Mouse (Mus musculus) heart, adult 2 months (tissue): Measurements from ENCODE around the gene Ninj2. TPM values are rescaled to one million over a fixed set of nuclear protein-coding genes. Genes with fewer than 3 reads are reported as not detected.

Source experiments
- DNase-seq, 2 experiments: peaks; one replicate each; pipeline ENCODE4 v3.0.0; 2021
- H3K27ac ChIP-seq: fragments of 200-600 bp; 2 replicates; pipeline ENCODE4 v1.8.1; 2022
- H3K27me3 ChIP-seq: fragments of 200-500 bp; 2 replicates; pipeline ENCODE4 v1.6.1; 2012; ENCODE audit warnings: mild to moderate bottlenecking, low read length, inconsistent platforms, mixed read lengths; ENCODE audit not compliant: control insufficient read depth, insufficient read depth
- H3K36me3 ChIP-seq: fragments of 200-500 bp; 2 replicates; pipeline ENCODE4 v1.6.1; 2012; ENCODE audit warnings: low read length, inconsistent platforms; ENCODE audit not compliant: control insufficient read depth, insufficient read depth
- H3K4me1 ChIP-seq: fragments of 200-500 bp; 2 replicates; pipeline ENCODE4 v1.6.1; 2011; ENCODE audit warnings: low read length; ENCODE audit not compliant: control insufficient read depth, insufficient read depth
- H3K4me3 ChIP-seq: fragments of 200-600 bp; 2 replicates; pipeline ENCODE4 v1.8.1; 2022
- H3K79me2 ChIP-seq: fragments of 200-500 bp; replicated peaks from 2 replicates; pipeline ENCODE4 v1.6.1; 2012; ENCODE audit warnings: mild to moderate bottlenecking, inconsistent platforms, low read length, moderate library complexity, mixed read lengths; ENCODE audit not compliant: control insufficient read depth, insufficient read depth
- H3K9ac ChIP-seq: fragments of 200-500 bp; 2 replicates; pipeline ENCODE4 v1.6.1; 2012; ENCODE audit warnings: low read depth, mild to moderate bottlenecking, control low read depth, inconsistent platforms, low read length, mixed read lengths
- CTCF ChIP-seq: fragments of 200-600 bp; IDR thresholded peaks from 2 replicates; pipeline ENCODE4 v1.8.1; 2022; ENCODE audit warnings: antibody characterized with exemption, mild to moderate bottlenecking, moderate library complexity
- EP300 ChIP-seq: fragments of 200-500 bp; IDR thresholded peaks from 2 replicates; pipeline ENCODE4 v1.6.1; 2011; ENCODE audit warnings: low read depth, low read length, control low read depth; ENCODE audit not compliant: insufficient read depth
- POLR2A ChIP-seq: fragments of 200-500 bp; IDR thresholded peaks from 2 replicates; pipeline ENCODE4 v1.6.1; 2011; ENCODE audit warnings: mild to moderate bottlenecking, low read depth, low read length, control low read depth; ENCODE audit not compliant: insufficient read depth
- WGBS: fragments of 180-500 bp; shearing (Covaris S2); methylation state at CpG from one replicate; pipeline ENCODE4 v1.1.7; 2018; 5-methylcytosine and 5-hydroxymethylcytosine counted together
- intact Hi-C: fragments of 180-260 bp; cut with DNase I; formaldehyde crosslinking; loops from one replicate; pipeline ENCODE4 v1.15.1; 2025
- polyA plus RNA-seq: library from polyadenylated mRNA; depleted of rRNA; stranded (reverse); fragments of >200 nt; gene quantifications from 2 replicates; pipeline ENCODE4 v1.2.3, GENCODE M21; 2012; rRNA removed
- total RNA-seq, 2 experiments: library from RNA; stranded (reverse); gene quantifications; 2 replicates each; pipeline ENCODE4 v1.2.3; 2021

Ninj2 gene
- total and polyA plus RNA-seq, 3 experiments = not detected

DNA sequence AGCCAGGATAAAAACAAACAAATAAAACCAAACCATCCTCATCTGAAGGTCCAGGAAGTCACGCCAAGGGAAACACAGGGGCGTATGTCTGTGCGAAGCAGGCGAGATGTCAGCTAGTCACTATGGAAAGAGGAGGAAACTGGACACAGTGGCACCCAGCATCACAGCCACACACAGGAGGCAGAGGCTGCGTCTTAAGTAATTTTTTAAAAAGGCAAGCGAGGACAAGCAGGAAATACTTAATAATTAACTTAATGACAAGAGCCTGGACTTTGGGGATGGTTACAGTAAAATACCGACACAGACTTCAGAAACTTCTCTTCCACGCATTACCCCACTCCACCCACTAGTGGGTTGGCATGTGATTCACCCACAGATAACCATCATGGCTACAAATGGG lies 149.4 kb downstream of the Ninj2 start:
- intact Hi-C loops = loop anchor here (5.0 kb wide), 1 partner anchor 45 kb away; no protein-coding TSS in a partner anchor

DNA sequence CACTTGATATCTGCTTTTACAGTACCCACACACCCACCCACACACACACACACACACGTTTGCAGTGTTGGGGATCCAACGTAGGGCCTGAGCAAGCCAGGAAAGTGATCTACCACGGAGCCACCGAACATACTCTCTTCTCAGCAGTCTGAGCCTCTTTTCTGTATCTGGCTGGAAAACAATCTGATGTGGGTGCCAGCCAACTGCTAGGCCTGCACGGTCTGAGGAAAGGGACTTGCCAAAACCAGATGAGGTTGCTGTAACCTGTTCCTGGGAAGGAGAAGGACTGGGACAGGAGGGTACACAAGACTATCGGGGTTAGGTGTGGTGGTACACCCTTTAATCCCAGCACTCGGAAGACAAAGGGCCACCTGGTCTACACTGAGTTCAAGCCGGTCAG lies 150.1 kb downstream of the Ninj2 start:
- TF ChIP-seq EP300 (no peak), CTCF (no peak), POLR2A (no peak)
- 57% methylated on average over 8 of the region's 8 CpGs for WGBS
- no peak overlapping the region for H3K9ac ChIP-seq
- H3K36me3 ChIP-seq = no peaks in the 10 kb centered on the region
- DNase-seq = no peak
- H3K79me2 ChIP-seq = no peaks in the 10 kb centered on the region
- H3K27me3 ChIP-seq = no peaks in the 10 kb centered on the region
- H3K4me3 ChIP-seq = no peak overlapping the region
- no peak overlapping the region for H3K27ac ChIP-seq
- H3K4me1 ChIP-seq = no peaks in the 10 kb centered on the region
- intact Hi-C loops = loop anchor here (5.0 kb wide), 1 partner anchor 44 kb away; no protein-coding TSS in a partner anchor

More for the DNA sequence above, 149.4 kb downstream of the Ninj2 start:
- H3K36me3 ChIP-seq = no peaks in the 10 kb centered on the region
- H3K79me2 ChIP-seq = no peaks in the 10 kb centered on the region
- WGBS = 65% methylated on average over 8 of the region's 8 CpGs
- no peak for TF ChIP-seq POLR2A
- TF ChIP-seq CTCF = no peak
- no peak for TF ChIP-seq EP300
- DNase-seq = no peak
- no peaks in the 10 kb centered on the region for H3K4me1 ChIP-seq
- no peak overlapping the region for H3K4me3 ChIP-seq
- no peaks in the 10 kb centered on the region for H3K27me3 ChIP-seq
- H3K9ac ChIP-seq = no peak overlapping the region
- H3K27ac ChIP-seq = no peak overlapping the region

DNA sequence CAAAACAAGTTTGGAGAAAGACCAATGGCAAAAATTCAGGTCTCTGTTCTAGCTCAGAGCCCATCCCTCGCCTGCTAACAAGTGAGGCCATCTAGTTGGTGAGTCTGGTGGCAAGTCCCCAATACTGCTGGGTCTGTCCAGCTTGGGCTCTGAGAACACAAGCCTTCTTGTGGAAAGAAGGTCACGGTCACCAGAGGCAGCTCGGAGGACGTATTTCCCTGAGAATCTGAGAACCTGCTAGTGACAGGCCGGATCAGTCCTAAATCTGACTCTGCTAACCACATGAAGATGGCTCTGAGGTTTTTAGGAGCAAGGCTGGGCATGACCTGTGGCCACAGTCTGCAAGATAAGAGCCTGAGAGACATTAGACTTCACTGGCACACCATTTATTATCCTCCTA lies 153.5 kb downstream of the Ninj2 start:
- no peak overlapping the region for H3K9ac ChIP-seq
- no peaks in the 10 kb centered on the region for H3K36me3 ChIP-seq
- 79% methylated on average over 5 of the region's 5 CpGs for WGBS
- no peak overlapping the region for H3K4me3 ChIP-seq
- H3K27me3 ChIP-seq = no peaks in the 10 kb centered on the region
- TF ChIP-seq CTCF (no peak), POLR2A (no peak), EP300 (no peak)
- no peak overlapping the region for H3K27ac ChIP-seq
- intact Hi-C loops = no loop called here
- DNase-seq = no peak
- H3K4me1 ChIP-seq = no peaks in the 10 kb centered on the region
- H3K79me2 ChIP-seq = no peaks in the 10 kb centered on the region

DNA sequence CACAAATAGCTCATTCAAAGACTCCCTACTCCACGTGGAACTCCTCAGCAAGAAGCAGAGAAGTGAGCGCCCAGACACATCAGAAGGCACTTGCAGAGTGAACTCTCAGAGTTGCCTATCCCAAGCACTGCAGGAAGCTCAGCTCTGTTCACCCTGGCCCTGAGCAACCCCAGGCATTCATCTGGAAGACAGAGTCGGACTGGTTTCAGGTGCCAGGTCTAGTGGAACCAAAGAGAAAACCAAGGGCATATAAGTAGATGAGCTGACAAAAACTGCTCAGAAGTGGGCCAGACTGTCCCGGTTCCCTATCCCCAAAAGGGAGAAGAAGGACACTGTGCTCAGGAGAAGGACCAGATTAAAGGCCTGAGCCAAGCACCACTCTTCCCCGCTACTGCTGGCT lies 156.7 kb downstream of the Ninj2 start:
- no peak overlapping the region for H3K9ac ChIP-seq
- intact Hi-C loops = no loop called here
- no peaks in the 10 kb centered on the region for H3K4me1 ChIP-seq
- no peak overlapping the region for H3K27ac ChIP-seq
- no peak for DNase-seq
- H3K79me2 ChIP-seq = no peaks in the 10 kb centered on the region
- H3K27me3 ChIP-seq = no peaks in the 10 kb centered on the region
- WGBS = 74% methylated on average over 5 of the region's 5 CpGs
- TF ChIP-seq EP300 (no peak), POLR2A (no peak), CTCF (no peak)
- no peaks in the 10 kb centered on the region for H3K36me3 ChIP-seq
- H3K4me3 ChIP-seq = no peak overlapping the region

Other genes starting within 250 kb of the Ninj2 start
- 10 to 100 TPM; 36.0 to 41.8 TPM for gene Erc1, start 245.2 kb upstream of the Ninj2 start, total RNA-seq
- gene Erc1, start 245.2 kb upstream of the Ninj2 start, polyA plus RNA-seq = 15.0 and 29.1 TPM in 2 replicates
- 10 to 100 TPM in 1 of 2 experiments, 1 to 10 TPM in 1; 7.9 to 10.8 TPM for gene Rad52, start 190.7 kb upstream of the Ninj2 start, total RNA-seq
- gene Rad52, start 190.7 kb upstream of the Ninj2 start, polyA plus RNA-seq = 13.1 and 14.6 TPM in 2 replicates
- 100 to 1,000 TPM; 354 to 369 TPM for gene Wnk1, start 54.7 kb upstream of the Ninj2 start, total RNA-seq
- gene Wnk1, start 54.7 kb upstream of the Ninj2 start, polyA plus RNA-seq = 157 and 285 TPM in 2 replicates
- not detected for gene D330020A13Rik, start 201.0 kb downstream of the Ninj2 start, total RNA-seq
- gene D330020A13Rik, start 201.0 kb downstream of the Ninj2 start, polyA plus RNA-seq = not detected in 2 replicates
- under 1 TPM; 0.20 to 0.29 TPM for gene B4galnt3, start 201.2 kb downstream of the Ninj2 start, total RNA-seq
- gene B4galnt3, start 201.2 kb downstream of the Ninj2 start, polyA plus RNA-seq = 0.20 and 0.26 TPM in 2 replicates